Comparison of ENCODE assay signal across 15 mouse cellular contexts in genomic region chrX:20346355-20346754, GRCm38 (mm10).
"Had no signal": no experiment of that assay in that cellular context is flagged by ENCODE, and none has a peak within 500 bp of the region (broad histone marks: within the 10 kb centered on the region; RNA-seq: fewer than 3 reads in every experiment).

No protein-coding gene starts in this region.

- H3K4me3 ChIP-seq: kidney, embryonic 15.5 days; limb, embryonic 10.5 days; limb, embryonic 13.5 days; liver, embryonic 12.5 days; liver, embryonic 15.5 days; lung, embryonic 15.5 days had no signal

- ATAC-seq: liver, embryonic 12.5 days had no signal

- H3K36me3 ChIP-seq: kidney, embryonic 15.5 days; limb, embryonic 10.5 days; limb, embryonic 13.5 days; liver, embryonic 12.5 days; liver, embryonic 15.5 days; lung, embryonic 15.5 days had no signal

- H3K9ac ChIP-seq: kidney, embryonic 15.5 days; limb, embryonic 13.5 days; liver, embryonic 12.5 days; liver, embryonic 15.5 days; lung, embryonic 15.5 days had no signal

- H3K27me3 ChIP-seq: kidney, embryonic 15.5 days; limb, embryonic 13.5 days; liver, embryonic 12.5 days; liver, embryonic 15.5 days; lung, embryonic 15.5 days had no signal

- DNase-seq: kidney, adult 8-10 months; kidney, postnatal 10 days; kidney, postnatal 4 days; liver; lung, adult 18-20 months; lung, postnatal 10 days; lung, postnatal 36 days; midbrain, embryonic 14.5 days; thymus, postnatal 25 days had no signal

- H3K4me1 ChIP-seq: kidney, embryonic 15.5 days; limb, embryonic 10.5 days; limb, embryonic 13.5 days; liver, embryonic 12.5 days; liver, embryonic 15.5 days; lung, embryonic 15.5 days had no signal

- H3K27ac ChIP-seq: kidney, embryonic 15.5 days; limb, embryonic 10.5 days; limb, embryonic 13.5 days; liver, embryonic 12.5 days; liver, embryonic 15.5 days; lung, embryonic 15.5 days had no signal
